ENCODE assay signal across 11 mouse cellular contexts in the genomic region with DNA sequence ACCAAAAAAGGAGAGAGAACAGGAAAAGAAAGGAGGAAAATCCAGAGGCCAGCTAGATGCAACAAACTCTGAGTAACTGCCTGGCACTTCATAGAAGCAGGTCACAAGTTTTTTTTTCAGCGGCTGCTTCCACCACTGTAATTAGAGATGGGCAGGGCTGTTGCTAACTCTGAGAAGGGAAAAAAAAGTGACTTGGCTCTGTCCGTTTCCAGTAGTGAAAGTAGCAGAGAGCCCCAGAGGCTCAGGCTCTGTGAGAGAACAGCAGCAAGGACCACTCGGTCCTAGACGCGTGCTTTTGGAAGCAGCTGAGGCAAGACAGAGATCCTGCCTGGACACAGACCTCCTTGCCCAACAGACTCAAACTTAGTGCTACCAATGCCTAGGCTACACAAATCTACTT. TPM values are rescaled to one million over a fixed set of nuclear protein-coding genes. Genes with fewer than 3 reads are reported as not detected.
DNase-seq lines count a peak whose midpoint lies in the region; ATAC-seq lines count a peak whose summit lies in the region.
"Had no signal": no experiment of that assay in that cellular context is flagged by ENCODE, and none has a peak within 500 bp of the region (broad histone marks: within the 10 kb centered on the region; RNA-seq: fewer than 3 reads in every experiment).

No protein-coding gene starts in this region.

- no peaks in the 10 kb centered on the region for H3K36me3 ChIP-seq in embryonic facial prominence, embryonic 14.5 days (ENCODE audit: control insufficient read depth, insufficient read depth, low read length)
- no peaks in the 10 kb centered on the region for H3K36me3 ChIP-seq in embryonic facial prominence, embryonic 10.5 days (replicated peaks)
- H3K36me3 ChIP-seq in limb, embryonic 12.5 days = no peaks in the 10 kb centered on the region
- no peaks in the 10 kb centered on the region for H3K36me3 ChIP-seq in limb, embryonic 10.5 days

- H3K27me3 ChIP-seq in embryonic facial prominence, embryonic 14.5 days (replicated peaks; ENCODE audit: control insufficient read depth, insufficient read depth, low read length) = no peaks in the 10 kb centered on the region
- H3K27me3 ChIP-seq in embryonic facial prominence, embryonic 10.5 days (replicated peaks; ENCODE audit: low read depth, poor library complexity, severe bottlenecking) = peaks cover 10% of the 10 kb centered on the region
- peaks cover under 1% of the 10 kb centered on the region; the same call in 1 of the 2 replicates for H3K27me3 ChIP-seq in limb, embryonic 12.5 days
- H3K27me3 ChIP-seq in limb, embryonic 10.5 days (ENCODE audit: low read depth, poor library complexity, severe bottlenecking) = peaks cover 9% of the 10 kb centered on the region; the same call in 1 of the 2 replicates

- no peak overlapping the region for H3K4me2 ChIP-seq in embryonic facial prominence, embryonic 14.5 days (ENCODE audit: low read depth, low read length)
- H3K4me2 ChIP-seq in limb, embryonic 12.5 days = no peak overlapping the region

- H3K4me1 ChIP-seq in embryonic facial prominence, embryonic 14.5 days (ENCODE audit: control insufficient read depth, insufficient read depth, low read length) = 0 out of 2 replicates have a peak, but pooled peaks cover 3% of the 10 kb centered on the region
- H3K4me1 ChIP-seq in embryonic facial prominence, embryonic 10.5 days = peaks cover 16% of the 10 kb centered on the region
- peaks cover 33% of the 10 kb centered on the region for H3K4me1 ChIP-seq in limb, embryonic 12.5 days (replicated peaks)
- H3K4me1 ChIP-seq in limb, embryonic 10.5 days = peaks cover 23% of the 10 kb centered on the region

- ATAC-seq in embryonic facial prominence, embryonic 14.5 days (ENCODE audit: low read depth) = no peak
- no peak for ATAC-seq in limb, embryonic 12.5 days (ENCODE audit: insufficient number of reproducible peaks, insufficient read depth, low FRiP score, low TSS enrichment, low read depth)
- ATAC-seq in frontal cortex, adult (ENCODE audit: low TSS enrichment) = no peak

- WGBS in embryonic facial prominence, embryonic 14.5 days = 24% methylated on average over 5 of the region's 5 CpGs
- WGBS in embryonic facial prominence, embryonic 10.5 days = 28% methylated on average over 5 of the region's 5 CpGs
- WGBS in limb, embryonic 12.5 days = 15% methylated on average over 5 of the region's 5 CpGs
- 25% methylated on average over 5 of the region's 5 CpGs for WGBS in limb, embryonic 10.5 days

- no peak overlapping the region for H3K4me3 ChIP-seq in embryonic facial prominence, embryonic 14.5 days (ENCODE audit: low read depth, low read length)
- H3K4me3 ChIP-seq in embryonic facial prominence, embryonic 10.5 days = no peak overlapping the region
- no peak overlapping the region for H3K4me3 ChIP-seq in limb, embryonic 12.5 days (replicated peaks)
- no peak overlapping the region for H3K4me3 ChIP-seq in limb, embryonic 10.5 days

- peak; percentile 68 for DNase-seq in embryonic facial prominence, embryonic 14.5 days (ENCODE audit: low spot score)
- DNase-seq in embryonic facial prominence, embryonic 10.5 days (ENCODE audit: low spot score) = no peak
- no peak for DNase-seq in limb, embryonic 10.5 days (ENCODE audit: low spot score)
- peak; percentile 40 for DNase-seq in gastrocnemius, postnatal 25 days
- peak; percentile 21 for DNase-seq in lung, postnatal 36 days
- DNase-seq in testis, postnatal 14 days (ENCODE audit: low spot score) = no peak
- DNase-seq: cerebellum, postnatal 14 days; thymus, postnatal 25 days had no signal

- H3K9ac ChIP-seq in embryonic facial prominence, embryonic 14.5 days (ENCODE audit: low read depth, low read length) = no peak overlapping the region
- no peak overlapping the region for H3K9ac ChIP-seq in limb, embryonic 12.5 days (replicated peaks)

- H3K9me3 ChIP-seq in embryonic facial prominence, embryonic 14.5 days (ENCODE audit: control insufficient read depth, low read length) = no peaks in the 10 kb centered on the region
- H3K9me3 ChIP-seq in embryonic facial prominence, embryonic 10.5 days = no peaks in the 10 kb centered on the region
- H3K9me3 ChIP-seq in limb, embryonic 12.5 days = no peaks in the 10 kb centered on the region
- H3K9me3 ChIP-seq in limb, embryonic 10.5 days (replicated peaks) = no peaks in the 10 kb centered on the region

- H3K27ac ChIP-seq in embryonic facial prominence, embryonic 14.5 days (replicated peaks; ENCODE audit: low read depth, low read length) = no peak overlapping the region
- H3K27ac ChIP-seq in embryonic facial prominence, embryonic 10.5 days (replicated peaks) = no peak overlapping the region
- peak overlapping the region; percentile 35; the same call in 1 of the 2 replicates for H3K27ac ChIP-seq in limb, embryonic 12.5 days
- H3K27ac ChIP-seq in limb, embryonic 10.5 days = no peak overlapping the region

RNA-seq across cellular contexts. Expression of a gene that starts 6.7 kb away (rescaled TPM):
- 0.14 TPM in 1 of 2 replicates, not detected in the other for polyA plus RNA-seq in embryonic facial prominence, embryonic 14.5 days (2014; fragmentation: Nextera tagmentation; extraction: Ambion mirVana)
- not detected in 2 replicates for polyA plus RNA-seq in embryonic facial prominence, embryonic 10.5 days (2016; fragmentation: Nextera tagmentation; extraction: Ambion mirVana)
- not detected in 2 replicates for polyA plus RNA-seq in limb, embryonic 12.5 days (2016; fragmentation: Nextera tagmentation; extraction: Ambion mirVana)
- polyA plus RNA-seq in limb, embryonic 10.5 days (2016; fragmentation: Nextera tagmentation; extraction: Ambion mirVana) = not detected in 2 replicates
- under 1 TPM; 0.84 to 0.96 TPM for total RNA-seq in gastrocnemius, postnatal 25 days (2021)
- polyA plus RNA-seq: intestine, embryonic 14.5 days had no signal

RNA-seq across cellular contexts. Expression of a gene that starts 7.3 kb away (rescaled TPM):
- 12.4 and 13.5 TPM in 2 replicates for polyA plus RNA-seq in embryonic facial prominence, embryonic 14.5 days (2014; fragmentation: Nextera tagmentation; extraction: Ambion mirVana)
- 3.4 TPM in 2 replicates for polyA plus RNA-seq in embryonic facial prominence, embryonic 10.5 days (2016; fragmentation: Nextera tagmentation; extraction: Ambion mirVana)
- polyA plus RNA-seq in limb, embryonic 12.5 days (2016; fragmentation: Nextera tagmentation; extraction: Ambion mirVana) = 7.8 and 9.1 TPM in 2 replicates
- polyA plus RNA-seq in limb, embryonic 10.5 days (2016; fragmentation: Nextera tagmentation; extraction: Ambion mirVana) = 2.5 and 3.7 TPM in 2 replicates
- 10 to 100 TPM; 46.3 to 48.9 TPM for total RNA-seq in gastrocnemius, postnatal 25 days (2021)

Comparison
In these comparisons a context has a peak if more than half of its experiments do, and no peak if none do; other contexts are left out.
1. DNase-seq: peak in embryonic facial prominence, embryonic 14.5 days (single experiment), gastrocnemius, postnatal 25 days (single experiment) and lung, postnatal 36 days (single experiment); none in embryonic facial prominence, embryonic 10.5 days (single experiment), limb, embryonic 10.5 days (single experiment) and testis, postnatal 14 days (single experiment).